Mouse (Mus musculus): ENCODE data around the gene Nos3. TPM values are rescaled to one million over a fixed set of nuclear protein-coding genes. Genes with fewer than 3 reads are reported as not detected.
A peak's percentile ranks its signal among the peaks of the same experiment; 100 is the strongest.

Nos3 gene
- polyA plus RNA-seq, 1 experiment from 2014 or later: 9.0 TPM

GRCm38 (mm10) chr5:24412063-24412462, 47.5 kb downstream of the Nos3 start:
- 89% methylated on average over 2 of the region's 2 CpGs for WGBS
- Histone ChIP-seq H3K4me3 (no peak overlapping the region), H3K9me3 (replicated peaks) (no peaks in the 10 kb centered on the region), H3K4me2 (replicated peaks) (no peak overlapping the region), H3K27ac (no peak overlapping the region), H3K36me3 (peaks cover 13% of the 10 kb centered on the region), H3K9ac (no peak overlapping the region), H3K27me3 (peaks cover 3% of the 10 kb centered on the region; the same call in 1 of the 2 replicates), H3K4me1 (peaks cover 20% of the 10 kb centered on the region)
- no peak for ATAC-seq (ENCODE audit: low FRiP score)

DNA sequence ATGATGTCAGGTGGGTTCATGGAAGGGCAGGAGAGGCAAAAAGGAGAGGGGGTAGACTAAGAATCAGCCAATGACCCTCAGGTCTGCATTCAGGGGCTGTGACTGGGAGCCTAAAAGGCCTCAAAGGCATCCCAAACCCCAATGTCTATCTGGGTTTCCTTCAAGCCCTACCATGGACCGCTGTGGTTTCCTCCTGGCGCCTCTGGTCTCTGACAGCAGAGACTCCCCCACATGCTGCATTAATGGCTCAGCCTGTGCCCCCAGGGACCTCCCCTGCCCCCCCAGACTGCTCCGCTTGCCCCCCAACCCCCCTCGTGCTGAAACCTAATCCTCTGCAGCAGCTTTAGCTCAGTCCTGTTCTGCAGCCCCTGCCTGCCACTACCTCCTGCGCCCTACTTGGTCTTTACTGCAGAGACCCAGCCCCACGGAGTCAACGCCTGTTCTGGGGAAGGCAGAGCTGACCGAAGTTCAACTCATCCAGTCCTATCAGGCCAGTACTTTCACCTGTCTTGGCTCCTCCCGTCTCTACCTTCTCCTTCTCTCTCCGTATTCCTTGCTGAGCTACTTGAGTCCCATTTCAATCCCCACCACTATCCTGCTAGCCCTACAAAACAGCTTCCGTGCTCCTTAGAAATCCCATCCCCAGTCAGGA, 48.6 kb downstream of the Nos3 start, which contains the start of gene Asic3:
Gene Asic3 (plus strand): TSS at position 351 of the 652 bp plus-strand sequence.
- peak within 1 kb of the TSS; percentile 29; the same call in 1 of the 2 replicates for H3K9ac ChIP-seq
- no peaks in the 10 kb centered on the region for H3K9me3 ChIP-seq (replicated peaks)
- no peak within 1 kb of the TSS for H3K4me3 ChIP-seq
- H3K27ac ChIP-seq: 0 out of 2 replicates have a peak within 1 kb of the TSS, but pooled peaks have one; percentile 55
- H3K36me3 ChIP-seq: 0 out of 2 replicates have a peak, but pooled peaks cover 3% of the 10 kb centered on the region
- WGBS: 46% methylated on average over 11 of the region's 11 CpGs
- no peak within 1 kb of the TSS for H3K4me2 ChIP-seq (replicated peaks)
- peaks cover 20% of the 10 kb centered on the region for H3K4me1 ChIP-seq
- peaks cover 3% of the 10 kb centered on the region; the same call in 1 of the 2 replicates for H3K27me3 ChIP-seq
- ATAC-seq (ENCODE audit: low FRiP score): no peak

DNA sequence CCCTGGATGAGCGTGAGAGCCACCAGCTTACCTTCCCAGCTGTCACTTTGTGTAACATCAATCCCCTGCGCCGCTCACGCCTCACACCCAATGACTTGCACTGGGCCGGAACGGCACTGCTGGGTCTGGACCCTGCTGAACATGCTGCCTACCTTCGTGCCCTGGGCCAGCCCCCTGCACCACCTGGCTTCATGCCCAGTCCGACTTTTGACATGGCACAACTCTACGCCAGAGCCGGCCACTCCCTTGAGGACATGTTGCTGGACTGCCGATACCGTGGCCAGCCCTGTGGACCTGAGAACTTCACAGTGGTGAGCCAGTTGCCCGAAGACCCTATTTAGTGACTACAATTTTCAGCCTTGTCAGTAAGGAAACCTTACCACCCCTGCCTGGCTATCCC, 49.3 kb downstream of the Nos3 start:
- peaks cover 3% of the 10 kb centered on the region; the same call in 1 of the 2 replicates for H3K27me3 ChIP-seq
- H3K9ac ChIP-seq: 0 out of 2 replicates have a peak overlapping the region, but pooled peaks have one; percentile 4
- H3K36me3 ChIP-seq: peaks cover 3% of the 10 kb centered on the region
- H3K4me3 ChIP-seq: no peak overlapping the region
- no peaks in the 10 kb centered on the region for H3K9me3 ChIP-seq (replicated peaks)
- H3K4me2 ChIP-seq (replicated peaks): no peak overlapping the region
- 83% methylated on average over 13 of the region's 13 CpGs for WGBS
- ATAC-seq (ENCODE audit: low FRiP score): no peak
- 0 out of 2 replicates have a peak overlapping the region, but pooled peaks have one; percentile 55 for H3K27ac ChIP-seq
- peaks cover 20% of the 10 kb centered on the region for H3K4me1 ChIP-seq

DNA sequence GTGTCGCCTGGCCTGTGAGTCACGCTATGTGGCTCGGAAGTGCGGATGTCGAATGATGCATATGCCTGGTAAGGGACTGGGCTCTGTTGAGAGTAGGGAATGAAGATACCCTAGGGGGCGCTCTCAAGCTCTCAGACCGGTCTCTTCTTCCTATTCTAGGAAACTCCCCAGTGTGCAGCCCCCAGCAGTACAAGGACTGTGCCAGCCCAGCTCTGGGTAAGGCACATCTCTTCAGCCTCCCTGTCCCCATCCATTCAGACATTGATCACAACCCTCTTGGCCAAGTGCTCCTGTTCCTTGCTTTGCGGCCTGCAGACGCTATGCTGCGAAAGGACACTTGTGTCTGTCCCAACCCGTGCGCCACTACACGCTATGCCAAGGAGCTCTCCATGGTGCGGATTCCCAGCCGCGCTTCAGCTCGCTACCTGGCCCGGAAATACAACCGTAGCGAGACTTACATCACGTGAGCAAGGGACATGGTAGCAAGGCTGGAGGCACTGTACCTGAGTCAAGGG, 51.7 kb downstream of the Nos3 start:
- Histone ChIP-seq H3K4me1 (peaks cover 20% of the 10 kb centered on the region), H3K4me3 (no peak overlapping the region), H3K27ac (no peak overlapping the region), H3K27me3 (peaks cover 3% of the 10 kb centered on the region; the same call in 1 of the 2 replicates), H3K9me3 (replicated peaks) (no peaks in the 10 kb centered on the region), H3K36me3 (peaks cover 25% of the 10 kb centered on the region), H3K4me2 (replicated peaks) (peak overlapping the region; percentile 24; the same call in 1 of the 2 replicates), H3K9ac (peak overlapping the region; percentile 19; the same call in 1 of the 2 replicates)
- peak; percentile 68 for ATAC-seq (ENCODE audit: low FRiP score)
- WGBS: 3% methylated on average over 21 of the region's 21 CpGs

DNA sequence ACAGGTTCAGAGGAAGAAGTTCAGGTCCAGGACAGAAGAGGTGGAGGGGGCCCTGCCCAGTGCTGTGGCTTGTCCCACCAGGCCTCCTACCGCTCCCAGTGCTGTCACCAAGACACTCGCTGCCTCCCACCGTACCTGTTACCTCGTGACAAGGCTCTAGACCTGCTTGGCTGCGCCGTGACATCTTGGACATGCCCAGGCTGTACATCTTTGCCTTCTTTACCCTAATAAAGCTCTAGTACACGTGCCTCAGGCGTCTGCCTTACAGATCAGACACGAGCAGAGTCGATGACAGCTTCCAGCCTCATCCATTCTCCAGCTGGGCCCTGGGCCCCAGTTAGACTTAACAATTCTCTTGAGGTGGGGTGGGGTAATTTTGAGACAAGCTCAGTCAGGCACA, 53.0 kb downstream of the Nos3 start:
- Histone ChIP-seq H3K4me1 (peaks cover 29% of the 10 kb centered on the region), H3K36me3 (peaks cover 25% of the 10 kb centered on the region), H3K27me3 (peaks cover 3% of the 10 kb centered on the region; the same call in 1 of the 2 replicates), H3K27ac (no peak overlapping the region), H3K4me3 (no peak overlapping the region), H3K9me3 (replicated peaks) (no peaks in the 10 kb centered on the region), H3K4me2 (replicated peaks) (no peak overlapping the region), H3K9ac (no peak overlapping the region)
- 94% methylated on average over 10 of the region's 10 CpGs for WGBS
- no peak for ATAC-seq (ENCODE audit: low FRiP score)

GRCm38 (mm10) chr5:24420381-24420780, 55.8 kb downstream of the Nos3 start:
- peaks cover 34% of the 10 kb centered on the region for H3K4me1 ChIP-seq
- peaks cover 25% of the 10 kb centered on the region for H3K36me3 ChIP-seq
- H3K9ac ChIP-seq: no peak overlapping the region
- H3K4me2 ChIP-seq (replicated peaks): no peak overlapping the region
- no peak overlapping the region for H3K27ac ChIP-seq
- ATAC-seq (ENCODE audit: low FRiP score): no peak
- H3K27me3 ChIP-seq: no peaks in the 10 kb centered on the region
- 91% methylated on average over 9 of the region's 9 CpGs for WGBS
- H3K4me3 ChIP-seq: no peak overlapping the region
- H3K9me3 ChIP-seq (replicated peaks): no peaks in the 10 kb centered on the region

DNA sequence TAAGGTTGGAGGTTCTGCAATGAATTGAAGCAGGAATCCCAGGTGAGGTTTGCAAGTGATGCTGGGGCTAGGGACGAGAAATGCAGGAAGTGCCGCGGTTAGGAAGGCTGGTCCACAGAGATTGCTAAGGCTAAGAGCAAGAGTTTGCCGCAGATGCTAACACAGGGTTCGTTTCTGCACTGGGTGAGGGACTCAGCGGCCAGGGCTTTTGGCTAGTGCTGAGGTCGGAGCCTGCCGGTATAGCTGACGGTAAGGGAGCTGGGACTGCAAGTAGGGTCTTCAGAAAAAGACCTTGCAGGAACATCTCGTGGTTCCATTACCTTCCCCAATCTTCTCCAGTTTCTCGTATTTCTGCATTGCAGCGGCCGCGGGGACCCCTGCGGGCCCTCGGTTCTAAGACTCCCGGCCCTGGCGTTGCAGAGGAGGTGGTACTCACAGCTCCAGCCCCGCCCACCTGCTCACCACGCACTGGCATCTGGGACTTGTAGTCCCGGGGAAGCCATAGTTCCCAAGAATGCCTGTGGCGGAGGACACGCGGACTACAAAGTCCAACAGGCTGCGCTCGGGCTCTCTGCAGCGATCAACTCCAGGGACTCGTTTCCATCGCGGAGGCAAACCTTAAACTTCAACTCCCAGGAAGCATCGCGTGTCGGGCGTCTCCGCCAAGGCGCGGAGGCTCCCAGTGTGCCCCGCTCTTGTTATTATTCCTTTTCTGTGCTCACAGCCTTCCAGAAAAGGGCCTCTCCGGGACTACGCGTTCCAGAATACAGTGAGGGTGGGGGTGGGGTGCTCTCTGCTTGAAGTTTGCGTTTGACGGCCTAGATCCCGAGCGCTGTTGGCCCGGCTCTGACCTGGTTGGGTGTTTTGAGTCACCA, 58.8 kb downstream of the Nos3 start, which contains the start of the genes Cdk5 and Slc4a2:
Gene Cdk5 (minus strand): TSS at position 402 of the 875 bp plus-strand sequence.
Gene Slc4a2 (plus strand): TSS at position 709 of the 875 bp plus-strand sequence.
- Histone ChIP-seq H3K27me3 (peaks cover 13% of the 10 kb centered on the region; the same call in 1 of the 2 replicates), H3K36me3 (peaks cover 25% of the 10 kb centered on the region), H3K9ac (peak within 1 kb of the TSS; percentile 73), H3K9me3 (replicated peaks) (no peaks in the 10 kb centered on the region), H3K4me1 (peaks cover 55% of the 10 kb centered on the region), H3K27ac (peak within 1 kb of the TSS; percentile 90), H3K4me2 (replicated peaks) (peak within 1 kb of the TSS; percentile 80), H3K4me3 (peak within 1 kb of the TSS; percentile 57)
- peak; percentile 94 for ATAC-seq (ENCODE audit: low FRiP score)
- under 1% methylated on average over 46 of the region's 46 CpGs for WGBS

- ATAC-seq (ENCODE audit: low FRiP score): 0 out of 2 replicates have a peak, but pooled peaks have one; percentile 1
Measured at GRCm38 (mm10) chr5:24424004-24424781, 59.6 kb downstream of the Nos3 start.

DNA sequence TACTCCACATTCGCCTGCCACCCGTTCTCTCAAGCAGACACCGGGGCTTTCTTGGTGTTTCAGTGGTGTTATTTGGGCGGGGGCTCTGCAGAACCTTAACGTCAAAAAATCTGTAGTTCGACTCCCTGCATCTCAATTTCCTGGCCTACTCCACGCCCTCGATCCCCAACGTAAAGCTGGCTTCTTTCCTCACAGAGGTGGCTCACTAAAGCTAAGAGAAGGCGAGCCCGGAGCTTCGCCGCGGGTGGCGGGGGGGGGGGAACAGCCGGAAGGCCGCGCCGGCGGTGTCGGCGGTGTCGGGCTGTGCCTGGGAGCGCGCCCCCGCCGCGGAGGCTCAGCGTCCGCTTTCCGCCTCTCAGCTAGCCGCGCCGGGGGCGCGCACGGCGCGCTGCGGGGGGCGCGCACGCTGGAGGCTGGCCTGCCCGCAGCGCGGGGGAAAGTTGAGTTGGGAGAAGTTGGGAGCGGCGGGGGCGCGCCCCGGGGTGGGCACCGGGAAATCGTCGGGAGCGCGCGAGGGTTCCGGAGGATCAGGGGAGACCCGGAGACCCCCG, 60.3 kb downstream of the Nos3 start:
- Histone ChIP-seq H3K9ac (peak overlapping the region; percentile 69), H3K27ac (peak overlapping the region; percentile 90), H3K4me2 (replicated peaks) (peak overlapping the region; percentile 80), H3K36me3 (peaks cover 20% of the 10 kb centered on the region), H3K4me3 (peak overlapping the region; percentile 57), H3K4me1 (peaks cover 61% of the 10 kb centered on the region), H3K9me3 (replicated peaks) (no peaks in the 10 kb centered on the region), H3K27me3 (peaks cover 13% of the 10 kb centered on the region; the same call in 1 of the 2 replicates)
- WGBS: under 1% methylated on average over 55 of the region's 60 CpGs
- no peak for ATAC-seq (ENCODE audit: low FRiP score)

More at GRCm38 (mm10) chr5:24424004-24424781, 59.6 kb downstream of the Nos3 start:
- peaks cover 61% of the 10 kb centered on the region for H3K4me1 ChIP-seq
- H3K9ac ChIP-seq: peak overlapping the region; percentile 72
- WGBS: 13% methylated on average over 21 of the region's 21 CpGs
- H3K9me3 ChIP-seq (replicated peaks): no peaks in the 10 kb centered on the region
- peaks cover 13% of the 10 kb centered on the region; the same call in 1 of the 2 replicates for H3K27me3 ChIP-seq
- peak overlapping the region; percentile 90 for H3K27ac ChIP-seq
- peaks cover 20% of the 10 kb centered on the region for H3K36me3 ChIP-seq
- peak overlapping the region; percentile 57 for H3K4me3 ChIP-seq
- H3K4me2 ChIP-seq (replicated peaks): peak overlapping the region; percentile 80

DNA sequence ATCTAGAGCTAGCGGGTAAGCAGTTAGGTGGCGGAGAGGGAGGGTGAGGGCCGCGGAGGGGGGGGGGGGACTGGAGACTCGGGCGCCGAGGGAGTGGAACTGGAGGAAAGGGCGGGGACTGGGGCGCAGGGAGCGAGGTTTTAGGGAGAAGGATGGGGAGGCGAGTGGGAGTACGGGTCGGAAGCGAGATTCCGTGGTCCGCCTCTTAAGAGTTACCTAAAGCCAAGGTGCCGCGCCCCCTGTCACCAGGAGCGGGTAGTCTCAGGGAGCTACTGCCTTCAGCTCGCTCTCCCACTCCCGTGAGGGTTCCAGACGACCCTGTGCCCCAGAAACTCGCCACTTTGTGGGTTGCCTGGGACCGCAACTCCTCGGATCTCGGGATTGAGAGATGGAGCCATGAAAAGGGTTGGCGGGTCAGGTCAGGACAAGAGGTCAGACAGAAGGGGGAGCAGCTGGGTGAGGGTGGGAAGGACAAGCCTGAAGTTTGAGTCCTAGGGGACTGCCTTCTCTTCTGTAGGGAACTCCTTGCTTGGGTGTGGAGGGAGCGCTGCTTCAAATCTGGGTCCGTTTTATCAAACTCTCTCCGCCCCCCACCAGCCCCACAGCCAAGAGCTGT, 60.9 kb downstream of the Nos3 start:
- peaks cover 13% of the 10 kb centered on the region; the same call in 1 of the 2 replicates for H3K27me3 ChIP-seq
- H3K4me2 ChIP-seq (replicated peaks): peak overlapping the region; percentile 80
- H3K4me1 ChIP-seq: peaks cover 61% of the 10 kb centered on the region
- peak overlapping the region; percentile 90; the same call in 1 of the 2 replicates for H3K27ac ChIP-seq
- under 1% methylated on average over 24 of the region's 30 CpGs for WGBS
- no peaks in the 10 kb centered on the region for H3K9me3 ChIP-seq (replicated peaks)
- peak overlapping the region; percentile 57 for H3K4me3 ChIP-seq
- ATAC-seq (ENCODE audit: low FRiP score): no peak
- peaks cover 19% of the 10 kb centered on the region for H3K36me3 ChIP-seq
- peak overlapping the region; percentile 69 for H3K9ac ChIP-seq

All from hindbrain, embryonic 12.5 days (tissue).